Mouse (Mus musculus): ENCODE results near the gene Synpo2.

- TF ChIP-seq CTCF (IDR thresholded peaks at IDR 0.05; ENCODE audit: low read depth, low read length), result no peak
- TF ChIP-seq TAL1 (conservative IDR thresholded peaks at IDR 0.05; ENCODE audit: low read depth, low read length), result no peak
- TF ChIP-seq GATA1 (IDR thresholded peaks at IDR 0.05; ENCODE audit: borderline replicate concordance, low read length), result no peak
Measured at GRCm38 (mm10) chr3:123104325-123104724, 131.6 kb downstream of the Synpo2 start.

Data from G1E (cell line).